Mouse (Mus musculus): ENCODE results near the gene Sema4g.

- TF ChIP-seq GATA1 (IDR thresholded peaks at IDR 0.05; ENCODE audit: borderline replicate concordance, low read length) (no peak), FLI1 (IDR thresholded peaks at IDR 0.05; ENCODE audit: low read length) (no peak)
Observed at GRCm38 (mm10) chr19:45016341-45017215, 27.7 kb downstream of the Sema4g start.

Data from megakaryocyte, embryonic 14.5 days (primary cell).